Mouse (Mus musculus) CH12.LX (cell line): ENCODE data around the gene Vdac1. TPM values are rescaled to one million over a fixed set of nuclear protein-coding genes. Genes with fewer than 3 reads are reported as not detected.

Source experiments
- DNase-seq: peaks from one replicate; pipeline ENCODE4 v3.0.0-alpha.2; 2013; ENCODE audit errors: extremely low read depth
- H3K27ac ChIP-seq: 2 replicates; pipeline ENCODE4 v1.5.1; 2012; ENCODE audit warnings: low read depth, mild to moderate bottlenecking, control low read depth, moderate library complexity; ENCODE audit not compliant: insufficient read depth
- H3K27me3 ChIP-seq: replicated peaks from 2 replicates; pipeline ENCODE3; 2012; ENCODE audit warnings: inconsistent platforms
- H3K36me3 ChIP-seq, 2 experiments: replicated peaks in 1 of 2; 2 replicates each; pipeline versions ENCODE3 to v1.6.1; 2012; ENCODE audit warnings: inconsistent platforms in 1 of 2, low read length in 1 of 2, mild to moderate bottlenecking in 1 of 2, mixed read lengths in 1 of 2, moderate library complexity in 1 of 2; ENCODE audit not compliant: control insufficient read depth in 1 of 2, insufficient read depth in 1 of 2
- H3K4me1 ChIP-seq, 2 experiments: 2 replicates each; pipeline ENCODE4 v1.6.1; 2012; ENCODE audit warnings: inconsistent platforms in 1 of 2, moderate library complexity in 1 of 2; ENCODE audit not compliant: insufficient read depth in 2 of 2, control insufficient read depth in 1 of 2
- H3K4me2 ChIP-seq: 2 replicates; pipeline ENCODE4 v1.6.1; 2012; ENCODE audit warnings: low read depth, mild to moderate bottlenecking, control low read depth; ENCODE audit not compliant: poor library complexity, insufficient read depth, severe bottlenecking
- H3K4me3 ChIP-seq, 3 experiments: fragments of 150-350 bp in 1 of 3; sonication (generic) in 1 of 3; replicated peaks in 1 of 3; 2 replicates each; pipeline versions ENCODE3 to v1.5.1; 2011 to 2012; ENCODE audit warnings: low read depth in 2 of 3, low read length in 2 of 3, mild to moderate bottlenecking in 2 of 3, moderate library complexity in 2 of 3, control low read depth in 1 of 3, improper control_type of control experiment in 1 of 3, inconsistent platforms in 1 of 3, mixed read lengths in 1 of 3; ENCODE audit not compliant: poor library complexity in 1 of 3
- H3K79me2 ChIP-seq: replicated peaks from 2 replicates; pipeline ENCODE4 v1.6.1; 2012; ENCODE audit warnings: mild to moderate bottlenecking, moderate library complexity; ENCODE audit not compliant: control insufficient read depth, poor library complexity, insufficient read depth, severe bottlenecking; ENCODE audit errors: extremely low read depth
- H3K9ac ChIP-seq: 2 replicates; pipeline ENCODE4 v1.6.1; 2012; ENCODE audit warnings: low read depth, mild to moderate bottlenecking, control low read depth, moderate library complexity; ENCODE audit not compliant: insufficient read depth
- H3K9me3 ChIP-seq: replicated peaks from 2 replicates; pipeline ENCODE3; 2012; ENCODE audit warnings: low read length, inconsistent platforms, mixed read lengths
- BHLHE40 ChIP-seq: IDR thresholded peaks from 2 replicates; pipeline ENCODE4 v1.6.1; 2011; ENCODE audit warnings: mild to moderate bottlenecking, low read depth, low read length, improper control_type of control experiment
- CHD1 ChIP-seq: IDR thresholded peaks from 2 replicates; pipeline ENCODE4 v1.6.1; 2012; ENCODE audit warnings: low read depth, low read length, improper control_type of control experiment, inconsistent platforms
- CHD2 ChIP-seq: IDR thresholded peaks from 2 replicates; pipeline ENCODE4 v1.6.1; 2011; ENCODE audit warnings: low read length, improper control_type of control experiment
- CTCF ChIP-seq, 2 experiments: IDR thresholded peaks in 1 of 2; conservative IDR thresholded peaks in 1 of 2; 2 replicates each; pipeline ENCODE4 v1.5.1; 2011 to 2012; ENCODE audit warnings: low read depth in 2 of 2, low read length in 2 of 2, improper control_type of control experiment in 1 of 2, inconsistent platforms in 1 of 2, mild to moderate bottlenecking in 1 of 2, moderate library complexity in 1 of 2
- ETS1 ChIP-seq: conservative IDR thresholded peaks from 2 replicates; pipeline ENCODE4 v1.6.1; 2012; ENCODE audit warnings: low read depth, mild to moderate bottlenecking, inconsistent platforms, low read length, improper control_type of control experiment, moderate library complexity
- JUND ChIP-seq: conservative IDR thresholded peaks from 2 replicates; pipeline ENCODE4 v1.6.1; 2011; ENCODE audit warnings: low read depth, low read length, improper control_type of control experiment
- KAT2A ChIP-seq: IDR thresholded peaks from 2 replicates; pipeline ENCODE4 v1.6.1; 2012; ENCODE audit warnings: low read length, improper control_type of control experiment, inconsistent platforms; ENCODE audit not compliant: insufficient replicate concordance
- MAX ChIP-seq: IDR thresholded peaks from 2 replicates; pipeline ENCODE4 v1.6.1; 2011; ENCODE audit warnings: low read length, improper control_type of control experiment
- MAZ ChIP-seq: IDR thresholded peaks from 2 replicates; pipeline ENCODE4 v1.6.1; 2012; ENCODE audit warnings: low read depth, mild to moderate bottlenecking, inconsistent platforms, low read length, improper control_type of control experiment, moderate library complexity
- UBTF ChIP-seq: IDR thresholded peaks from 2 replicates; pipeline ENCODE4 v1.6.1; 2012; ENCODE audit warnings: low read depth, mild to moderate bottlenecking, inconsistent platforms, low read length, improper control_type of control experiment, moderate library complexity
- USF1 ChIP-seq: IDR thresholded peaks from 2 replicates; pipeline ENCODE4 v1.6.1; 2014; ENCODE audit warnings: low read depth, mild to moderate bottlenecking, inconsistent platforms, low read length, improper control_type of control experiment
- ZNF384 ChIP-seq: IDR thresholded peaks from 2 replicates; pipeline ENCODE4 v1.6.1; 2012; ENCODE audit warnings: low read depth, low read length, improper control_type of control experiment, inconsistent platforms
- dilution Hi-C: fragments of 300-500 bp; cut with MboI; formaldehyde crosslinking; loops from 2 replicates; pipeline ENCODE4 v1.14.3; 2020; ENCODE audit warnings: low sequenced_read_pairs; ENCODE audit not compliant: extremely low pct_unique_long_range_greater_than_20kb, extremely low pct_ligation_motif_present
- in situ Hi-C: fragments of 300-500 bp; cut with MboI; formaldehyde crosslinking; loops from 3 replicates; pipeline ENCODE4 v1.14.3; 2019; ENCODE audit warnings: low sequenced_read_pairs, low pct_ligation_motif_present, low pct_unique_long_range_greater_than_20kb, mixed read lengths
- polyA plus RNA-seq: library from polyadenylated mRNA; unstranded; fragments of >175 nt; gene quantifications from 2 replicates; pipeline ENCODE4 v1.2.1, GENCODE M21; 2012; ENCODE audit warnings: low read depth; ENCODE audit not compliant: insufficient read length
- total RNA-seq, 2 experiments: library from RNA; depleted of rRNA; stranded (reverse); fragments of 300-350 nt in 1 of 2; fragments of >200 nt in 1 of 2; gene quantifications; 2 replicates each; pipeline ENCODE4 v1.2.3; 2012 to 2014

Gene Vdac1
- total and polyA plus RNA-seq, 3 experiments = 204 to 315 (median 289) TPM

DNA sequence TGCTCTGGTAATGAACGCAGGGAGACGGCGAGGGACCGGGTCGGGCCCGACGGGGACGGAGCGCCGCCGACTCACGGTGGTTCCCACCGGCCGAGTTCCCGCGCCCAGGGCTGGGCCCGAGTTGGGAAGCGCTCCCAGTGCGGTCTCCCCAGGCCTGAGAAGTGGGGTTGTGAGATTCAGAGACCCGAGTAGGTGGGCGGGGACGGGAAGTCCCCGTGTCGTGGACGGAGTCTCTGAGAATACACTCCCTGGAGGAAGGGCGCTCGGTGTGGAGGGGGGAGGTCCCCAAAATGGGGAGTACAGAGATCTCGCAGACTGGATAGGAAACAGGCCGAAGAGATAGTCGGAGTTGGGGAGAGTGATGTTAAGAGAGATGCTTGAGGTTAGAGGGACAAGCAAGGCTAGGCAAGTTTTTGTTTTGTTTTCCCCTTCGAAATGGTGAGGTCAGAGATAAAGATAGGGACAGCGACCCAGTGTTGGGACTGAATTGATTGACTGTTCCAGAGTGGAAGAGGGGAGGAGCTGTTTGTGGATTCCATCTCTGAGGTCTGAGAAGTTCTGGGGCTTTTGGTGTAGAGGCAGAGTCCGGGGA lies 36.0 kb downstream of the Vdac1 start:
- TF ChIP-seq BHLHE40 (0 out of 2 replicates have a peak, but pooled peaks have one; percentile 0), JUND (no peak), USF1 (no peak), ZNF384 (no peak), UBTF (peak; percentile 88), MAZ (peak; percentile 46; the same call in 1 of the 2 replicates), CHD2 (0 out of 2 replicates have a peak, but pooled peaks have one; percentile 33), KAT2A (0 out of 2 replicates have a peak, but pooled peaks have one; percentile 5), CTCF (conservative IDR thresholded peaks at IDR 0.05 in 1 of 2, IDR thresholded peaks at IDR 0.05 in 1 of 2; ENCODE audit: low read depth in 2 of 2, low read length in 2 of 2) (no peak), ETS1 (no peak), MAX (0 out of 2 replicates have a peak, but pooled peaks have one; percentile 12)
- Histone ChIP-seq H3K4me2 (peak overlapping the region; percentile 73), H3K79me2 (peaks cover 43% of the 10 kb centered on the region), H3K4me1 (peaks cover 6 to 35% of the 10 kb centered on the region in 2 experiments; a peak in 3 of 4 replicates), H3K36me3 (peaks cover 2 to 36% of the 10 kb centered on the region in 2 experiments), H3K4me3 (peak overlapping the region; percentile 91 to 98 (median 94)), H3K9ac (peak overlapping the region; percentile 99), H3K27me3 (no peaks in the 10 kb centered on the region), H3K9me3 (peaks cover 2% of the 10 kb centered on the region), H3K27ac (peak overlapping the region; percentile 54)
- peak; percentile 59 for DNase-seq
- in situ Hi-C loops = no loop called here
- dilution Hi-C loops = no loop called here

DNA sequence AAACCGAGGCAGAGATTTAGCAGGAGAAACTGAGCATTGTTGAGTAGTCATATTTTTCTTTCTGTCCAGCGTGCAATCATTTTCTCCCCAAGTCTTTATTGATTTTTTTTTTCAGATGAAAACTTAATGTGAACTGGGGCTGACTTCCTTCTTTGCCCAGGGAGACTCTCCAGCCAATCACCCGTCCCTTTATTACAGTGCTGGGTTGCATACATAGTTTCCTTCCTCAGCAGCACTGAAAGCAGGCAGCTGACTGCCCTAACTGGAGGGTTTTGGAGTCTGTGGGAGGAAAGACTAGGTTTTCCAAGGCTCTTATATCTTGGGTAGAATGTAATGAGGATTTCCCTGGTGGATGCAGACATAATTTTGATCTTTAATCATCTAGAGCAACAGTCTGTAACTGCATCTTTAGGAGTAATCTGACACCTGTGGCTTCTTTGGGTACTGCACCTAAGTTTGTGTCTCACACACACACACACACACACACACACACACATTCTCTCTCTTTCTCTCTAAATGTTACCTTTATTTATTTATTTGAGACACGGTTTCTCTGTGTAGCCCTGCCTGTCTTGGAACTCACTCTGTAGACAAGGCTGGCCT lies 36.8 kb downstream of the Vdac1 start:
- H3K27me3 ChIP-seq = no peaks in the 10 kb centered on the region
- TF ChIP-seq CTCF (conservative IDR thresholded peaks at IDR 0.05 in 1 of 2, IDR thresholded peaks at IDR 0.05 in 1 of 2; ENCODE audit: low read depth in 2 of 2, low read length in 2 of 2) = peak in 1 of 2 experiments; percentile 29; a peak in 2 of 4 replicates
- no peak for TF ChIP-seq CHD1
- peak overlapping the region; percentile 73 for H3K4me2 ChIP-seq
- peak; percentile 45 for DNase-seq
- peaks cover 48% of the 10 kb centered on the region for H3K79me2 ChIP-seq
- no peak overlapping the region for H3K27ac ChIP-seq
- 0 out of 2 replicates have a peak overlapping the region, but pooled peaks have one; percentile 99 for H3K9ac ChIP-seq
- dilution Hi-C loops (no loop called here), in situ Hi-C loops (no loop called here)
- peak overlapping the region in 2 of 3 experiments; percentile 91 to 98 for H3K4me3 ChIP-seq
- peaks cover 6 to 37% of the 10 kb centered on the region in 2 experiments; a peak in 3 of 4 replicates for H3K4me1 ChIP-seq
- H3K9me3 ChIP-seq = peaks cover 2% of the 10 kb centered on the region
- H3K36me3 ChIP-seq = peaks cover 2 to 38% of the 10 kb centered on the region in 2 experiments
